Mouse (Mus musculus): ENCODE data around the gene Mapk8ip1.

GRCm38 (mm10) chr2:92404737-92405136 lies 3.7 kb upstream of the Mapk8ip1 start:
- TF ChIP-seq CTCF (IDR thresholded peaks at IDR 0.05): no peak
- TF ChIP-seq POLR2A (IDR thresholded peaks at IDR 0.05; ENCODE audit: insufficient read depth, low read depth, low read length): no peak
